Mouse (Mus musculus) G1E (cell line): Measurements from ENCODE around the gene Inf2.

Experiments
- CTCF ChIP-seq: IDR thresholded peaks from 2 replicates; pipeline ENCODE4 v1.5.1; 2012; ENCODE audit warnings: low read depth, low read length, inconsistent platforms, mixed read lengths
- POLR2AphosphoS5 ChIP-seq: IDR thresholded peaks from 2 replicates; pipeline ENCODE4 v1.6.1; 2012; ENCODE audit warnings: low read depth, low read length, inconsistent platforms; ENCODE audit not compliant: insufficient replicate concordance
- TAL1 ChIP-seq: conservative IDR thresholded peaks from 2 replicates; pipeline ENCODE4 v1.6.1; 2012; ENCODE audit warnings: low read depth, low read length, inconsistent platforms, mixed read lengths

- TF ChIP-seq CTCF (no peak), TAL1 (no peak), POLR2AphosphoS5 (no peak)
These were observed 31.9 kb downstream of the Inf2 start for GRCm38 (mm10) chr12:112620354-112621061.
